Mouse (Mus musculus): ENCODE data around the gene Bmf.

- TF ChIP-seq CTCF (IDR thresholded peaks at IDR 0.05; ENCODE audit: low read depth) (peak; percentile 24; the same call in 1 of the 2 replicates), EP300 (optimal IDR thresholded peaks at IDR 0.05) (no peak)
Measured at GRCm38 (mm10) chr2:118479550-118479909, 70.0 kb downstream of the Bmf start, which contains the start of gene Srp14.

Data from stomach, postnatal 0 days (tissue).